Mouse (Mus musculus) limb, embryonic 12.5 days (tissue): ENCODE measurements at regions not wholly inside any gene's neighbourhood (a gene's known extent, or its start where the extent isn't known, plus 50 kb on each side); places are given as distances from the start of the nearest gene placed in this dataset.

Experiments used
- ATAC-seq: fragments of 200-750 bp; cut with Nextera tagmentation; 2 replicates; pipeline ENCODE4 v1.8.0; 2017; ENCODE audit warnings: low read depth, moderate TSS enrichment; ENCODE audit not compliant: insufficient number of reproducible peaks, insufficient read depth, low FRiP score, low TSS enrichment
- H3K27ac ChIP-seq: fragments of 300-500 bp; sonication (generic); 2 replicates; pipeline ENCODE4 v1.5.1; 2016; ENCODE audit warnings: mild to moderate bottlenecking, moderate library complexity
- H3K27me3 ChIP-seq: fragments of 300-500 bp; sonication (generic); 2 replicates; pipeline ENCODE4 v1.6.1; 2016; ENCODE audit warnings: mild to moderate bottlenecking, moderate library complexity
- H3K36me3 ChIP-seq: fragments of 300-500 bp; sonication (generic); 2 replicates; pipeline ENCODE4 v1.6.1; 2016; ENCODE audit warnings: mild to moderate bottlenecking, moderate library complexity
- H3K4me1 ChIP-seq: fragments of 300-500 bp; sonication (generic); replicated peaks from 2 replicates; pipeline ENCODE4 v1.6.1; 2016
- H3K4me2 ChIP-seq: fragments of 300-500 bp; sonication (generic); 2 replicates; pipeline ENCODE4 v1.6.1; 2016; ENCODE audit warnings: mild to moderate bottlenecking, moderate library complexity
- H3K4me3 ChIP-seq: fragments of 300-500 bp; sonication (generic); replicated peaks from 2 replicates; pipeline ENCODE4 v1.5.1; 2016; ENCODE audit warnings: mild to moderate bottlenecking
- H3K9ac ChIP-seq: fragments of 300-500 bp; sonication (generic); replicated peaks from 2 replicates; pipeline ENCODE4 v1.6.1; 2016; ENCODE audit warnings: mild to moderate bottlenecking, moderate library complexity
- H3K9me3 ChIP-seq: fragments of 300-500 bp; sonication (generic); 2 replicates; pipeline ENCODE4 v1.6.1; 2016; ENCODE audit warnings: mild to moderate bottlenecking, moderate library complexity
- WGBS: fragments of 180-500 bp; shearing (Covaris S2); methylation state at CpG from one replicate; pipeline ENCODE4 v1.1.7; 2016; 5-methylcytosine and 5-hydroxymethylcytosine counted together

DNA sequence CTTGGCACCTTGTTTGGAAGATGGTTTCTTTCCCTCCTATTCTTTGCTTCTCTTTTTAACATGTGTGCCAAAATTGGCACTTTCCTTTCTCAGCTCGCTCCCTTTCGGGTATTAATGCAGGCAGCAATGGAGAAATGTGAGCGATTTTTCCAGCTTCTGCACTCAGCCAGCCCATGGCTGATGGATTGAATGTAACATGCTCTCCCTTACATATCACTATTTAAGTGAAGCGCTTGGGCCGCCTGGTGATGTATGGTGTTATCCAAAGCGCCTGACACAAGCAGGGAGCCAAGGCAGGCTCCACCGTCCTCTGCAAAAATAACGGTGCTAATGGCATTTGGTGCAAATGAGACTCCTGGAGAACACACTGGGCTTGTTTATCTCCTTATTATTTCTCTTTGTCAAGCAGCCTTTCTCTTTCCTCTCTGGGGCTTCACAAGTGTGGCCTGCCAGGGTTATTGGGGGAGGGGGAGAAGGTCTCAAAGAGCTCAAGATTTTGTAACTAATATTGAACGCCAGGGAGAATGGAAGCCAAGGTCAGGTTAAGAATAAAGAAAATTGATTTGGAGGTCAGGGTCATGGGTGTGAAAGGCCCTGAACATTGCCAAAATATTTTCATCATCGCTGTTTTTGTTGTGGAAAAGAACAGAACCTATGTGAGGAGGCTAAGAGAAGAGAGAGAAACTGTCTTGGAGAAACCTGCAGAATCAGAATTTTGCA, 497.9 kb upstream of the Smim15 start:
- Histone ChIP-seq H3K4me3 (no peak overlapping the region), H3K36me3 (no peaks in the 10 kb centered on the region), H3K4me2 (no peak overlapping the region), H3K27me3 (no peaks in the 10 kb centered on the region), H3K27ac (no peak overlapping the region), H3K9ac (no peak overlapping the region), H3K4me1 (peaks cover 4% of the 10 kb centered on the region), H3K9me3 (no peaks in the 10 kb centered on the region)
- 71% methylated on average over 10 of the region's 10 CpGs for WGBS
- no peak for ATAC-seq

- Histone ChIP-seq H3K4me3 (no peak overlapping the region), H3K9me3 (no peaks in the 10 kb centered on the region), H3K4me2 (no peak overlapping the region), H3K27me3 (no peaks in the 10 kb centered on the region), H3K36me3 (no peaks in the 10 kb centered on the region), H3K27ac (no peak overlapping the region), H3K9ac (no peak overlapping the region), H3K4me1 (peaks cover 10% of the 10 kb centered on the region)
- ATAC-seq: no peak
- WGBS: 46% methylated on average over 2 of the region's 2 CpGs
Observed at GRCm38 (mm10) chr13:107541635-107541955, 502.7 kb upstream of the Smim15 start.

DNA sequence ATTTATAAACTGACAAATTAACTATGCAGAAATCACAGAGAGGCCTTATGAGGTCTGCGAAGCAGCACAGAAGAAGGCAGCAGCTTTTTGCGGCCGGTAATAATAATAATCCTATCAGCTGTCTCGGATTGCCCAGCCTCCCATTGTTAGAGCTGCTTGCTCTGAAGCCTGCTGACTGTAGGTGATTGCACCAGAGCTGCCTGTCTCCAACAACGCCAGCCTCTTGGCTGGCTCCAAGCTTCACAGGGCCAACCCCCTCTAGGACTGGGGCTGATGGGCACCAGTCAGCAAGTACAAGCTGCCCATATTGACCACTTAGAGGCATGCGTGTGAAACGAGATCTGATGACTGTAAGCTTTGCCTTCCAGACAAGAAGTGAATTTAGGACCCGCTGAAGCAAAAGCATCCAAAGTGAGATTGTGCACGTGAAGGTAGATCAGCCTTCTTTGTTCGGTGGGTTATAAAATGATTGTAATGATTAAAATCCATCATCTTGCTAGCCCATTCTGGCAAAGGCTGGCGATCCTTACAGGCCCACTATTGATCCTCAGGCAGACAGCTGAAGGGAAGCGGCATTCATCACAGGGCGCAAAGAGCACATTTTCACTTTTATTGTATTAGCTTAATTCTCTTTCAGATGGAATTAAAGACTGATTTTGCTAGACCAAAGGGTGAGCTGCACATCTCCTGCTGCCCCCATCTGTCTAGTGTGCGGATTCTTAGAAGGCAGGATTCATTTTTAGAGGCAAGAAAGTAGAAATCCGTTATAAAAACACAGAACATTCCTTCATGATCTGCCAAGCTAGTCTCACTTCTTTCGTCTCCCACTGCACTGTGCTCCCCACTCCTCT, 503.2 kb upstream of the Smim15 start:
- no peaks in the 10 kb centered on the region for H3K9me3 ChIP-seq
- H3K4me3 ChIP-seq: no peak overlapping the region
- no peak overlapping the region for H3K4me2 ChIP-seq
- peaks cover 10% of the 10 kb centered on the region for H3K4me1 ChIP-seq
- WGBS: 77% methylated on average over 16 of the region's 16 CpGs
- no peaks in the 10 kb centered on the region for H3K36me3 ChIP-seq
- no peaks in the 10 kb centered on the region for H3K27me3 ChIP-seq
- ATAC-seq: no peak
- H3K9ac ChIP-seq: no peak overlapping the region
- no peak overlapping the region for H3K27ac ChIP-seq

GRCm38 (mm10) chr13:107540305-107540704, 503.9 kb upstream of the Smim15 start:
- Histone ChIP-seq H3K9me3 (no peaks in the 10 kb centered on the region), H3K27ac (no peak overlapping the region), H3K4me1 (peaks cover 10% of the 10 kb centered on the region), H3K4me2 (no peak overlapping the region), H3K4me3 (no peak overlapping the region), H3K27me3 (no peaks in the 10 kb centered on the region), H3K36me3 (no peaks in the 10 kb centered on the region), H3K9ac (no peak overlapping the region)
- no peak for ATAC-seq
- 92% methylated on average over 7 of the region's 7 CpGs for WGBS

- H3K4me3 ChIP-seq: no peak overlapping the region
- no peaks in the 10 kb centered on the region for H3K9me3 ChIP-seq
- no peak overlapping the region for H3K27ac ChIP-seq
- H3K36me3 ChIP-seq: no peaks in the 10 kb centered on the region
- peaks cover 10% of the 10 kb centered on the region for H3K4me1 ChIP-seq
- no peak overlapping the region for H3K4me2 ChIP-seq
- H3K9ac ChIP-seq: no peak overlapping the region
- 92% methylated on average over 4 of the region's 4 CpGs for WGBS
- no peak for ATAC-seq
- H3K27me3 ChIP-seq: no peaks in the 10 kb centered on the region
Observed at GRCm38 (mm10) chr13:107539867-107540266, 504.4 kb upstream of the Smim15 start.

DNA sequence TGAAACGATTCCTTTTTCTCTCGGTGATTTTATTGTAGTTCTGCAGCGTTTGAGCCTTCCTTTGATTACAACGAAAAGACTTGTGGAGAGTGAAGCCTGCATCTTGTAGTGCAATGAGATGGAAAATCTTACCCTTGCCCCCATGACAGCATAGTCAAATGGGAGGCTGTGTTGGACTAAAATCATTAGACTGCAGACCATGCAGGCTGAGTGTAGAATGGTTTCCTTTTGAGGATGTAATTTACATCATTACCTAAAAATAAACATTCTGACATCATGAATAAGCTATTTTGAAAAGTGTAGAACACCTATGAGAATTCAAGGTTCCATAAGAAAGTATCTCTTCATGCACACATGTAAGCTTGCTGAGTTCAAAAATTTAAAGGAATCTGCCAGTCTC, 504.9 kb upstream of the Smim15 start:
- peaks cover 10% of the 10 kb centered on the region for H3K4me1 ChIP-seq
- no peak overlapping the region for H3K4me3 ChIP-seq
- H3K27me3 ChIP-seq: no peaks in the 10 kb centered on the region
- no peak overlapping the region for H3K9ac ChIP-seq
- H3K36me3 ChIP-seq: no peaks in the 10 kb centered on the region
- H3K27ac ChIP-seq: no peak overlapping the region
- ATAC-seq: no peak
- H3K9me3 ChIP-seq: no peaks in the 10 kb centered on the region
- WGBS: 86% methylated on average over 4 of the region's 4 CpGs
- H3K4me2 ChIP-seq: no peak overlapping the region

GRCm38 (mm10) chr13:107535213-107535612, 509.0 kb upstream of the Smim15 start:
- Histone ChIP-seq H3K4me1 (no peaks in the 10 kb centered on the region), H3K27me3 (no peaks in the 10 kb centered on the region), H3K9ac (no peak overlapping the region), H3K4me3 (no peak overlapping the region), H3K9me3 (no peaks in the 10 kb centered on the region), H3K36me3 (no peaks in the 10 kb centered on the region), H3K4me2 (no peak overlapping the region), H3K27ac (no peak overlapping the region)
- WGBS: 80% methylated on average over 5 of the region's 5 CpGs
- ATAC-seq: no peak

DNA sequence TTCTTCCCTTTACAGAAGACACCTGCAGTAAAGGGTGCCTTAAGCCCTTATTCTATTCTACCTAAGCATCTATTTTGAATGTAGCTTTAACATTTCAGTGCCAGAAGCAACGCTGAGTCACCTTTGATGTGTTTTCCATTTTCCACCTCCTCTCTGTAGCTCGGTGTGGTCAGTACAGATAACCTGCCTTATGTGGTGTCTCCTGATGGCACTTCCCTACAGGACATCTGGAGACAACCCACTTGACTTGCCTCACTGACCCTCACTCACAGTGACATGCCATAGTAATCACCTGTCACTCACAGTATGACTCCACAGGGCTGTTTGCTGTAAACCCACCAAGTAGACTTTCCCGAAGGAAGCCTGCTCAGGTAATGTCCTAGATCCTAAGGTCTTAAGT, 510.9 kb upstream of the Smim15 start:
- no peak overlapping the region for H3K4me2 ChIP-seq
- no peaks in the 10 kb centered on the region for H3K4me1 ChIP-seq
- H3K36me3 ChIP-seq: no peaks in the 10 kb centered on the region
- 91% methylated on average over 3 of the region's 3 CpGs for WGBS
- no peak overlapping the region for H3K27ac ChIP-seq
- H3K9me3 ChIP-seq: no peaks in the 10 kb centered on the region
- no peaks in the 10 kb centered on the region for H3K27me3 ChIP-seq
- no peak overlapping the region for H3K4me3 ChIP-seq
- ATAC-seq: no peak
- H3K9ac ChIP-seq: no peak overlapping the region

- no peaks in the 10 kb centered on the region for H3K4me1 ChIP-seq
- no peaks in the 10 kb centered on the region for H3K36me3 ChIP-seq
- H3K9ac ChIP-seq: no peak overlapping the region
- H3K27me3 ChIP-seq: no peaks in the 10 kb centered on the region
- H3K27ac ChIP-seq: no peak overlapping the region
- no peak overlapping the region for H3K4me3 ChIP-seq
- ATAC-seq: no peak
- H3K4me2 ChIP-seq: no peak overlapping the region
- no peaks in the 10 kb centered on the region for H3K9me3 ChIP-seq
- 62% methylated on average over 10 of the region's 10 CpGs for WGBS
Observed at GRCm38 (mm10) chr13:107531528-107531927, 509.6 kb upstream of the Kif2a start.

- no peaks in the 10 kb centered on the region for H3K36me3 ChIP-seq
- H3K4me3 ChIP-seq: no peak overlapping the region
- H3K9ac ChIP-seq: no peak overlapping the region
- H3K4me2 ChIP-seq: no peak overlapping the region
- 49% methylated on average over 8 of the region's 8 CpGs for WGBS
- H3K27me3 ChIP-seq: no peaks in the 10 kb centered on the region
- no peak overlapping the region for H3K27ac ChIP-seq
- H3K9me3 ChIP-seq: no peaks in the 10 kb centered on the region
- no peaks in the 10 kb centered on the region for H3K4me1 ChIP-seq
- ATAC-seq: no peak
Observed at GRCm38 (mm10) chr13:107531026-107531425, 509.1 kb upstream of the Kif2a start.

GRCm38 (mm10) chr13:107530392-107530791, 508.5 kb upstream of the Kif2a start:
- H3K9ac ChIP-seq: no peak overlapping the region
- 85% methylated on average over 1 of the region's 1 CpGs for whole genome bisulfite sequencing
- H3K4me2 ChIP-seq: no peak overlapping the region
- H3K36me3 ChIP-seq: no peaks in the 10 kb centered on the region
- H3K27me3 ChIP-seq: no peaks in the 10 kb centered on the region
- H3K4me1 ChIP-seq: no peaks in the 10 kb centered on the region
- no peaks in the 10 kb centered on the region for H3K9me3 ChIP-seq
- no peak overlapping the region for H3K27ac ChIP-seq
- H3K4me3 ChIP-seq: no peak overlapping the region
- ATAC-seq: no peak
